Mouse (Mus musculus) right cerebral cortex, postnatal 10 days (tissue): ENCODE results near the gene Arid3a.
A peak's percentile ranks its signal among the peaks of the same experiment; 100 is the strongest.

Experiments used
- DNase-seq, 2 experiments: peaks; one replicate each; pipeline ENCODE4 v3.0.0; 2021; ENCODE audit warnings: low spot score in 2 of 2

Gene Arid3a

GRCm38 (mm10) chr10:79995636-79996035, 68.8 kb downstream of the Arid3a start:
- DNase-seq: no peak

GRCm38 (mm10) chr10:79996272-79997033, 69.6 kb downstream of the Arid3a start, which contains the start of gene Abca7:
Gene Abca7 (plus strand): TSS chr10:79996494.
- DNase-seq: peak; percentile 95 to 97

GRCm38 (mm10) chr10:79997034-79997760, 70.4 kb downstream of the Arid3a start:
- DNase-seq: peak; percentile 91

GRCm38 (mm10) chr10:79997819-79998218, 71.0 kb downstream of the Arid3a start:
- peak in 1 of 2 experiments; percentile 59 for DNase-seq

GRCm38 (mm10) chr10:80001945-80002344, 75.1 kb downstream of the Arid3a start:
- no peak for DNase-seq

GRCm38 (mm10) chr10:80002829-80003228, 76.0 kb downstream of the Arid3a start:
- DNase-seq: no peak

- DNase-seq: no peak
Measured at GRCm38 (mm10) chr10:80003374-80004232, 76.8 kb downstream of the Arid3a start.

GRCm38 (mm10) chr10:80004233-80004705, 77.4 kb downstream of the Arid3a start:
- DNase-seq: no peak
